Mouse (Mus musculus) cerebellum, adult 2 months (tissue): Measurements from ENCODE around the gene Wfdc13.
"Not testable (repeated sequence)": the region's sequence is repeated elsewhere in the genome, so short reads cannot be mapped to it uniquely, and the experiment has no call there.

Experiments used
- CTCF ChIP-seq: fragments of 200-500 bp; IDR thresholded peaks from 2 replicates; pipeline ENCODE4 v1.5.1; 2011; ENCODE audit warnings: low read depth, mild to moderate bottlenecking, control low read depth, low read length, moderate library complexity, borderline replicate concordance; ENCODE audit not compliant: insufficient read depth
- POLR2A ChIP-seq: fragments of 200-500 bp; IDR thresholded peaks from 2 replicates; pipeline ENCODE4 v1.6.1; 2011; ENCODE audit warnings: low read length, control low read depth, borderline replicate concordance; ENCODE audit not compliant: insufficient read depth

DNA sequence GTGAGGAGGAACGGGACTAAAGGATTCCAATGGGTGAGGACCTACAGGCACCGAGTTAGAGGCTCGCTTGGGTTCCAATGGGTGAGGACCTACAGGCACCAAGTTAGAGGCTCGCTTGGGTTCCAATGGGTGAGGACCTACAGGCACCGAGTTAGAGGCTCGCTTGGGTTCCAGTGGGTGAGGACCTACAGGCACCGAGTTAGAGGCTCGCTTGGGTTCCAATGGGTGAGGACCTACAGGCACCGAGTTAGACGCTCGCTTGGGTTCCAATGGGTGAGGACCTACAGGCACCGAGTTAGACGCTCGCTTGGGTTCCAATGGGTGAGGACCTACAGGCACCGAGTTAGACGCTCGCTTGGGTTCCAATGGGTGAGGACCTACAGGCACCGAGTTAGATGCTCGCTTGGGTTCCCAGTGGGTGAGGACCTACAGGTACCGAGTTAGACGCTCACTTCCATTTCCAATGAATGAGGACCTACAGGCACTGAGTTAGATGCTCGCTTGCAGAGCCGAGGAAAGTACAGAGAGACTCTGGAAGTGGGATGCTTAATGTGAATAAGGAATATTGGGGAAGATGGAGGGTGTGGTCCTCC, 31.4 kb downstream of the Wfdc13 start:
- not testable (repeated sequence) for TF ChIP-seq CTCF, POLR2A
